Mouse (Mus musculus): Measurements from ENCODE around the gene Slain1. TPM values are rescaled to one million over a fixed set of nuclear protein-coding genes. Genes with fewer than 3 reads are reported as not detected.
"Not testable (repeated sequence)": the region's sequence is repeated elsewhere in the genome, so short reads cannot be mapped to it uniquely, and the experiment has no call there.

The Slain1 gene
- polyA plus RNA-seq, 1 experiment: 0.02 TPM

DNA sequence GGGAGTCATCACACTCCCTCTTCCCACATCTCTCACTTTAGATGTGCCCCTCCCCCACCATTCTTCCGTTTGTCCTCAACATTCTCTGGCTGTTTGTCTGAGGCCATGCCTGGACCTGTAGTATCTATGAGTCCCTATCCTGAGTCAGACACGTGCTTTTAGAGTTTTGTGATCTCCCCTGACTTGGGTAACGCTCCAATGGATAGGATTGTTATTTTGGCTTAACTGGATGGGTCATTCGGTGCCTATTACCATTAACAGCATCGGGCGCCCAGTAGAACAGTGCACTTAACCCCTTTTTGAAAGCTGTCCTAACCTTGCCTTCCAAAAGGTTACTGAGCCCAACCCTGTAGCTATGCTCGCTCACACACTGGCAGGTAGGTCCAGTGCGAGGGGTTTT lies 78.5 kb downstream of the Slain1 start:
- Histone ChIP-seq H3K27me3 (ENCODE audit: control insufficient read depth) (no peaks in the 10 kb centered on the region), H3K4me3 (replicated peaks) (no peak overlapping the region), H3K9me3 (ENCODE audit: control insufficient read depth, low read length) (0 out of 2 replicates have a peak, but pooled peaks cover 2% of the 10 kb centered on the region), H3K4me1 (ENCODE audit: control insufficient read depth) (peaks cover 3% of the 10 kb centered on the region), H3K36me3 (ENCODE audit: control insufficient read depth) (no peaks in the 10 kb centered on the region)
- TF ChIP-seq GATA1 (IDR thresholded peaks at IDR 0.05; ENCODE audit: low read length): no peak
- no peak for TF ChIP-seq TAL1 (IDR thresholded peaks at IDR 0.05; ENCODE audit: low read length)

DNA sequence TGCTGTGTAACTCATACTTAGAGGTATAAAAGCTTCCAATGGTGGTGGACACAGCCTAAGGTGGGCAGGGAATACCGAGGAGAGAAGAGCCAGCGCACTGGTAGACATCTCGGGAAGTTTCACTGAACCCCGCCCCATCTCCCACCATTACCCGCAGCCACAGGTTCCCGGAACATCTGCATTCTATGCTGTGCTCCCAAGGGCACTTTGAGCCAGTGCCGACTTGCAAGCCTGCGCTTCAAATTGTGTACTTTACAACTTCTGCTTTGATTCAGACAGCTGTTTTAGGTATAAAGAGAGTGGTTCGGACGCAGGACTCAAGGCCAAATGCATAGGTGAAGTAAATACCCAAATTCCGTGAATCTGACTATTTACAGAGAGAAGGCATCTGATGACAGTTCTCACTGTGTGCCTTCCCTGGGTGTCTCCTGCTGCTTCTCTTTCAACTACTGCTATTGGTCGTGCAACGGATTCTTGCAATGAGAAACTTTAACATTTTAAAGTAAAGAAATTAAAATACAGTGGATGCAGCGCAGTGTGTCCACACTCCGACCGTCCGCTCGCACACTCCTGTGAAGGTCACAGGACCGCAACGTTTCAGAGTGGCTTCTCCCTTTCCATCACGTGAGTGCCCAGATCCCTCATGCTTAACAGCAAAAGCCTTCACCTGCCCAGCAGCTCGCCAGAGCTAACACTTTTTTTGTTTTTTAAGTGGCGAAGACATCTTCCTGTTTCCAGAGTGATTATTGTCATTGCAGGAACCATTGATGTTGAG lies 79.1 kb downstream of the Slain1 start:
- Histone ChIP-seq H3K4me3 (replicated peaks) (no peak overlapping the region), H3K27me3 (ENCODE audit: control insufficient read depth) (no peaks in the 10 kb centered on the region), H3K9me3 (ENCODE audit: control insufficient read depth, low read length) (0 out of 2 replicates have a peak, but pooled peaks cover 2% of the 10 kb centered on the region), H3K4me1 (ENCODE audit: control insufficient read depth) (no peaks in the 10 kb centered on the region), H3K36me3 (ENCODE audit: control insufficient read depth) (no peaks in the 10 kb centered on the region)
- TF ChIP-seq GATA1 (IDR thresholded peaks at IDR 0.05; ENCODE audit: low read length) (no peak), TAL1 (IDR thresholded peaks at IDR 0.05; ENCODE audit: low read length) (no peak)

DNA sequence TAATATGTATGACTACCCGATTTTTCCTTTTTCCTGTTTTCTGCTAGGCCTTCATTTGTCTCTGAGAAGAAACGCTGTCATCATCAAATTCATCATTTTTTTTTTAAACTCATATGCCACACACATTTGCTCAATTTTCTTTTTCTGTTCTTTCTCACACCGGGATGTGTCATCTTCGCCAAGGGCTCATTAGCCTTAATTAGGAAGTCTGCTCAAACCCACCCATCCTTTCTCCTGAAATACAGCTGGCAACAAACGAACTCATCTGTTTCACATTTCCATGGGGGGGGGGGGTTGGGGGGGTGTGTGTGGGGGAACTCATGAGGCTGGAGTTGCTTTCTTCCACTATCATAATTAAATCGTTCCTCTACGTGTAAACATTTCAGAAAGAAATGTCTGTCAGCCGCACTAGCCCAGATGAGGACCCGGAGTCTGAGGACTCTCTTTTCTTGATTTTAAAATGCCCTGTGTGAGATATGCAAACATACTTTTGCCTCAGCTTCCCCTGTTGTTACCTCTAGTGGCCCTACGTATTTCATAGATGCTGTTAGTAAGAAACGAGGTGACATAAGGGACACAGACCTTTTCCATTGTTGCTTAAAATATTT lies 79.8 kb downstream of the Slain1 start:
- Histone ChIP-seq H3K4me1 (ENCODE audit: control insufficient read depth) (no peaks in the 10 kb centered on the region), H3K9me3 (ENCODE audit: control insufficient read depth, low read length) (0 out of 2 replicates have a peak, but pooled peaks cover 2% of the 10 kb centered on the region), H3K4me3 (replicated peaks) (no peak overlapping the region), H3K36me3 (ENCODE audit: control insufficient read depth) (no peaks in the 10 kb centered on the region), H3K27me3 (ENCODE audit: control insufficient read depth) (no peaks in the 10 kb centered on the region)
- no peak for TF ChIP-seq GATA1 (IDR thresholded peaks at IDR 0.05; ENCODE audit: low read length)
- TF ChIP-seq TAL1 (IDR thresholded peaks at IDR 0.05; ENCODE audit: low read length): no peak

DNA sequence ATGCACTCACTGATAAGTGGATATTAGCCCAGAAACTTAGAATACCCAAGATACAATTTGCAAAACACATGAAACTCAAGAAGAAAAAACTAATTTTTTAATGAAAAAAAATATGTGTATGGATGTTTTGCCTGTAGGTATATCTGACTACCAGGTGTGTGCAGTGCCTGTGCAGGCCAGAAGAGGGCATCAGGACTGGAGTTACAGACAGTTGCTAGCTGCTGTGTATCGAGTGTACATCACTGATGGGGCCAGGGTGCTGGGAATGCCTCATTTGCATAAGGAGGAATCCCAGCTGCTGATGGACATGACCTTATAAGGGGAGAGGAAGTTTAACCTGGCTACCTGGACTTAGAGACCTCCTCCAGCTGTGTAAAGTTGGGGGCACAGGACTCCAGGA lies 82.6 kb downstream of the Slain1 start:
- H3K4me3 ChIP-seq (replicated peaks): no peak overlapping the region
- TF ChIP-seq TAL1 (IDR thresholded peaks at IDR 0.05; ENCODE audit: low read length) (no peak), GATA1 (IDR thresholded peaks at IDR 0.05; ENCODE audit: low read length) (no peak)
- H3K9me3 ChIP-seq (ENCODE audit: control insufficient read depth, low read length): 0 out of 2 replicates have a peak, but pooled peaks cover 2% of the 10 kb centered on the region
- no peaks in the 10 kb centered on the region for H3K4me1 ChIP-seq (ENCODE audit: control insufficient read depth)
- H3K36me3 ChIP-seq (ENCODE audit: control insufficient read depth): no peaks in the 10 kb centered on the region
- no peaks in the 10 kb centered on the region for H3K27me3 ChIP-seq (ENCODE audit: control insufficient read depth)

DNA sequence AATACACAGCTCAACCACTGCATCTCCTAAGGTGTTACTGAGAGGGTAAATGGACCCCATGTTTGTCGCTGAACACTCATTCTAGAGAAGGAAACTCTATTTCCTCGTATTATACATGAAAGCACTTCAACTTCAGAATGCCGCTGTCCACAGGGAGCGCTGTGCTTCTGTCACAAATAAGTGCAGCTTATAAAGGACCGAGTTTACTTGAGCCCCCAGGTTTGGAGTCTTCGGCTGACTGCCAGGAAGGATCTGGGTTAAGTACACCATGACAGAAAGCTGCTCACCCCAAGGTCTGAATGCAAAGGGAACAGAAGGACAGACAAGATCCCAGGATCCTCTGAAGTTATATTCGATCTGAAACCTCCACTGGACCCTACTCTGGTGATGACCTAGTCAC lies 91.2 kb downstream of the Slain1 start:
- no peaks in the 10 kb centered on the region; the same call in 1 of the 2 replicates for H3K9me3 ChIP-seq (ENCODE audit: control insufficient read depth, low read length)
- no peaks in the 10 kb centered on the region for H3K4me1 ChIP-seq (ENCODE audit: control insufficient read depth)
- H3K27me3 ChIP-seq (ENCODE audit: control insufficient read depth): no peaks in the 10 kb centered on the region
- H3K4me3 ChIP-seq (replicated peaks): no peak overlapping the region
- no peak for TF ChIP-seq TAL1 (IDR thresholded peaks at IDR 0.05; ENCODE audit: low read length)
- TF ChIP-seq GATA1 (IDR thresholded peaks at IDR 0.05; ENCODE audit: low read length): no peak
- H3K36me3 ChIP-seq (ENCODE audit: control insufficient read depth): no peaks in the 10 kb centered on the region

DNA sequence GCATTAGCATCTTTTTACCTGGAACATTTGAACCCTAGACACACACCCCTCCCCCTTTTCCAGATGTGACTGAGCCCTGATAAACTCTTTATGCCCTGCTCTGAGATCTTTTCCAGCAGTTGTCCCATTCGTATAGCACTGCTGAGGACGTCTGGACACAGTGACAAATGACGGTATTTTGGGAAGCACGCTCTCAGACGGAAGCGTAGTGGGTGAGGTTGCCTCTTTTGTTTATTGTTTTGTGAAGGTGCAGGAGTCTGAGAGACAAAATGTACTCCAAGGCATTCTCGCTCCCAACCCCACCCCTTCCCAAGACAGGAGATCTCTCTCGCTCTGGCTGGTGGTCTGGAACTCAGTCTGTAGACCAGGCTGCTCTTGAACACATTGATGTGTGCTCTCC lies 92.1 kb downstream of the Slain1 start:
- no peaks in the 10 kb centered on the region for H3K27me3 ChIP-seq (ENCODE audit: control insufficient read depth)
- H3K4me1 ChIP-seq (ENCODE audit: control insufficient read depth): no peaks in the 10 kb centered on the region
- no peaks in the 10 kb centered on the region; the same call in 1 of the 2 replicates for H3K9me3 ChIP-seq (ENCODE audit: control insufficient read depth, low read length)
- no peak overlapping the region for H3K4me3 ChIP-seq (replicated peaks)
- no peak for TF ChIP-seq GATA1 (IDR thresholded peaks at IDR 0.05; ENCODE audit: low read length)
- no peak for TF ChIP-seq TAL1 (IDR thresholded peaks at IDR 0.05; ENCODE audit: low read length)
- H3K36me3 ChIP-seq (ENCODE audit: control insufficient read depth): no peaks in the 10 kb centered on the region

DNA sequence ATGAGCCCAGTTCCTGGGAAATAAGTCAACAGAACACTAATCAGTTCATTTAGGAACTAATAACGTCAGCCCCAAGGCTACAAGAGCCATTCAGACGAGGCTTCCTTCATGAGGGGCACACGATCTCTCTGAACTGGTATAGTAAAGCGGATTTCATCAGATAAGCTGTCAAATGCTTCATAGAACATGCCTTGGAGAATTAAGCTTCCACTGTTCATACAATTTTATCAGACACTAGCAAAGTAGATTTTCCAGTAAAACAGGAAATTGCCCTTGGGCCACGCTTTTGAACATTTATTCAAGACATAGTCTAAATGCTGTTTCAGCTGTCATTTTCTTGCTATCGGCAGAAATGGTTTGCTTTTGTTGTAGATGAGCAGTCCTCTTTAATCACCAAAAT lies 97.3 kb downstream of the Slain1 start:
- no peaks in the 10 kb centered on the region; the same call in 1 of the 2 replicates for H3K9me3 ChIP-seq (ENCODE audit: control insufficient read depth, low read length)
- TF ChIP-seq TAL1 (IDR thresholded peaks at IDR 0.05; ENCODE audit: low read length): no peak
- no peak for TF ChIP-seq GATA1 (IDR thresholded peaks at IDR 0.05; ENCODE audit: low read length)
- H3K36me3 ChIP-seq (ENCODE audit: control insufficient read depth): no peaks in the 10 kb centered on the region
- no peak overlapping the region for H3K4me3 ChIP-seq (replicated peaks)
- H3K4me1 ChIP-seq (ENCODE audit: control insufficient read depth): peaks cover 2% of the 10 kb centered on the region; the same call in 1 of the 2 replicates
- no peaks in the 10 kb centered on the region for H3K27me3 ChIP-seq (ENCODE audit: control insufficient read depth)

DNA sequence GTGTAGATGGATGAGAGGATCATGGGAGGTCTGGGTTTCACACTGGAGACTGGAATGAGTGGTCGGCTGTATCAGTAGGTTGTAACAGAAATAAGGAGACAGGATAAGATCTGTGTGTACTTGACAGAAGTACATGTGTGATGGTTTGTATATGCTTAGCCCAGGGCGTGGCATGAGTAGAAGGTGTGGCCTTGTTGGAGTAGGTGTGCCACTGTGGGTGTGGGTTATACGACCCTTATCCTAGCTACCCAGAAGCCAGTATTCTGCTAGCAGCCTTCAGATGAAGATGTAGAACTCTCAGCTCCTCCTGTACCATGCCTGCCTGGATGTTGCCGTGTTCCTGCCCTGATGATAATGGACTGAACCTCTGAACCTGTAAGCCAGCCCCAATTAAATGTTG lies 100.6 kb downstream of the Slain1 start:
- H3K4me3 ChIP-seq (replicated peaks); H3K9me3 ChIP-seq (ENCODE audit: control insufficient read depth, low read length); H3K36me3 ChIP-seq (ENCODE audit: control insufficient read depth); H3K27me3 ChIP-seq (ENCODE audit: control insufficient read depth); H3K4me1 ChIP-seq (ENCODE audit: control insufficient read depth): not testable (repeated sequence)

DNA sequence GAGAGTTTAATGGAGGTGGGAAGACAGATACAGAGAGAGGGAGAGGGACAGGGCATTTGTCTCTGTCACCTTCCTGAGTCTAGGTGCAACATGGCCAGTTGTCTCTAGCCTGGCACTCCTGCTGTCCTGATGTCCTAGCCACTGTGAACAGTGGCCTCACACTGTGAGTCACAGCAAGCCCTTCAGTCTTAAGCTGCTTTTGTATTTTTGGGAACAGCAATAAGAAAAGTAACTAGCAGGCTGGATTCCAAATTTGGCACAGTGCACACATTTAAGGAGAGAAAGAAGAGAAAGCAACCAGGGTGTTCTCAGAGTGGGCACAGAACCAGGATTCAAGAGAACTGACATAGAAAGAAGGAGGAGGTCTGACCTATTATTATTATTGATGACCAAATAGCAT lies 101.4 kb downstream of the Slain1 start:
- no peak overlapping the region for H3K4me3 ChIP-seq (replicated peaks)
- no peaks in the 10 kb centered on the region for H3K9me3 ChIP-seq (ENCODE audit: control insufficient read depth, low read length)
- no peaks in the 10 kb centered on the region for H3K27me3 ChIP-seq (ENCODE audit: control insufficient read depth)
- H3K4me1 ChIP-seq (ENCODE audit: control insufficient read depth): peaks cover 2% of the 10 kb centered on the region; the same call in 1 of the 2 replicates
- TF ChIP-seq GATA1 (IDR thresholded peaks at IDR 0.05; ENCODE audit: low read length): no peak
- no peak for TF ChIP-seq TAL1 (IDR thresholded peaks at IDR 0.05; ENCODE audit: low read length)
- H3K36me3 ChIP-seq (ENCODE audit: control insufficient read depth): no peaks in the 10 kb centered on the region
